Mouse (Mus musculus): ENCODE data around the gene Itsn1.

GRCm38 (mm10) chr16:91880869-91881767 is 152.0 kb downstream of the Itsn1 start:
- no peak for TF ChIP-seq CTCF (IDR thresholded peaks at IDR 0.05; ENCODE audit: borderline replicate concordance, insufficient read depth, low read depth, low read length)
- TF ChIP-seq POLR2A (IDR thresholded peaks at IDR 0.05; ENCODE audit: borderline replicate concordance, insufficient read depth, low read length), result no peak

Data from cerebellum, adult 2 months (tissue).